ENCODE assay signal across 8 mouse cellular contexts in the genomic region with DNA sequence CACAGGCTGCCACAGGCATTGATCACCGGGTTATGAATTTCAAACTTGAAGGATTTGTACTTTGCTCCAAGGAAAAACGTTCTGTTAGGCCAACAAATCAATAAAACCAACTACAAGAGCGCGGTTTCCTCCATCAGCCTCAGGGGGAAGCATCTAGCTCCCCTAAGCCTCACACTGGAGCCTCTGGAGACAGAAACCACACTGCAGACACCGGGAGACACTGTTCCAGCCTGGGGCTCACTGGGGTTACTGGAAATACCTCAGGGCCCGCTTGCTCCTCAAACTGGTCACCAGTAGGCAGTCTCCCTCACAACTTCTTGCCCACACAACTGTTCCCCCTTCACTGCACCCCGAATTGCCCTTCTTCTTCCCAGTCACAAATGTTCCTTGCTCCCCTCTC. TPM values are rescaled to one million over a fixed set of nuclear protein-coding genes. Genes with fewer than 3 reads are reported as not detected.
DNase-seq lines count a peak whose midpoint lies in the region; ATAC-seq and TF ChIP-seq lines count a peak whose summit lies in the region.

No protein-coding gene starts in this region.

- H3K36me3 ChIP-seq in heart, embryonic 10.5 days: no peaks in the 10 kb centered on the region
- H3K36me3 ChIP-seq in ES-Bruce4 (ENCODE audit: control insufficient read depth, insufficient read depth, low read length, poor library complexity, severe bottlenecking): no peaks in the 10 kb centered on the region
- H3K36me3 ChIP-seq in forebrain, embryonic 14.5 days (ENCODE audit: control insufficient read depth, insufficient read depth, low read length): no peaks in the 10 kb centered on the region
- H3K36me3 ChIP-seq in liver, embryonic 14.5 days (replicated peaks; ENCODE audit: control insufficient read depth, insufficient read depth, low read depth): no peaks in the 10 kb centered on the region

- H3K27me3 ChIP-seq in heart, embryonic 10.5 days (ENCODE audit: insufficient read depth, poor library complexity, severe bottlenecking): peaks cover 34% of the 10 kb centered on the region
- H3K27me3 ChIP-seq in ES-Bruce4 (ENCODE audit: control insufficient read depth, insufficient read depth, low read length, poor library complexity, severe bottlenecking): no peaks in the 10 kb centered on the region
- H3K27me3 ChIP-seq in forebrain, embryonic 14.5 days (replicated peaks; ENCODE audit: control insufficient read depth, insufficient read depth, low read length): no peaks in the 10 kb centered on the region
- no peaks in the 10 kb centered on the region; the same call in none of the 2 replicates for H3K27me3 ChIP-seq in liver, embryonic 14.5 days (ENCODE audit: control insufficient read depth, insufficient read depth, low read length)

- TF ChIP-seq EP300 in ES-Bruce4 (IDR thresholded peaks at IDR 0.05; ENCODE audit: insufficient read depth, low read depth, low read length): no peak
- TF ChIP-seq EP300 in liver, embryonic 14.5 days (IDR thresholded peaks at IDR 0.05; ENCODE audit: low read depth): no peak

- TF ChIP-seq CTCF in ES-Bruce4 (IDR thresholded peaks at IDR 0.05; ENCODE audit: low read depth, low read length): no peak
- no peak for TF ChIP-seq CTCF in liver, embryonic 14.5 days (IDR thresholded peaks at IDR 0.05; ENCODE audit: low read depth)

- H3K4me1 ChIP-seq in heart, embryonic 10.5 days: peaks cover 37% of the 10 kb centered on the region
- H3K4me1 ChIP-seq in ES-Bruce4 (ENCODE audit: control insufficient read depth, insufficient read depth, low read length): peaks cover 6% of the 10 kb centered on the region
- peaks cover 46% of the 10 kb centered on the region for H3K4me1 ChIP-seq in forebrain, embryonic 14.5 days (ENCODE audit: control insufficient read depth, insufficient read depth, low read length)
- no peaks in the 10 kb centered on the region; a peak in 1 of 4 replicates for H3K4me1 ChIP-seq in liver, embryonic 14.5 days (replicated peaks; ENCODE audit: control insufficient read depth in 2 of 2, insufficient read depth in 2 of 2, low read length in 1 of 2)

- 22% methylated on average over 7 of the region's 7 CpGs for WGBS in heart, embryonic 10.5 days
- WGBS in forebrain, embryonic 14.5 days: 11% methylated on average over 7 of the region's 7 CpGs
- WGBS in liver, embryonic 14.5 days (ENCODE audit: insufficient replicate concordance): 24% methylated on average over 7 of the region's 7 CpGs

- no peak for DNase-seq in heart, embryonic 10.5 days (ENCODE audit: low spot score)
- no peak for DNase-seq in heart, adult 11 months
- DNase-seq in forebrain, embryonic 14.5 days (ENCODE audit: low spot score): peak; percentile 51
- no peak for DNase-seq in liver, embryonic 14.5 days (ENCODE audit: low read depth in 3 of 3, low spot score in 3 of 3)
- no peak for DNase-seq in B cell, adult 2 months
- no peak for DNase-seq in thymus, postnatal 36 days

- TF ChIP-seq POLR2A in ES-Bruce4 (IDR thresholded peaks at IDR 0.05; ENCODE audit: insufficient read depth, low read length): no peak

- peak overlapping the region; percentile 69 for H3K4me3 ChIP-seq in heart, embryonic 10.5 days
- peak overlapping the region; percentile 32 for H3K4me3 ChIP-seq in ES-Bruce4 (ENCODE audit: low read depth, low read length)
- peak overlapping the region; percentile 45 for H3K4me3 ChIP-seq in forebrain, embryonic 14.5 days (ENCODE audit: low read depth, low read length)
- H3K4me3 ChIP-seq in liver, embryonic 14.5 days (ENCODE audit: insufficient read depth in 1 of 2, low read depth in 2 of 2, low read length in 2 of 2): 0 out of 4 replicates have a peak overlapping the region, but pooled peaks of 1 of the 2 experiments have one; percentile 20

- H3K27ac ChIP-seq in heart, embryonic 10.5 days: peak overlapping the region; percentile 92
- no peak overlapping the region for H3K27ac ChIP-seq in ES-Bruce4 (ENCODE audit: insufficient read depth, low read length)
- peak overlapping the region; percentile 95 for H3K27ac ChIP-seq in forebrain, embryonic 14.5 days (ENCODE audit: low read depth, low read length)
- H3K27ac ChIP-seq in liver, embryonic 14.5 days: no peak overlapping the region

- H3K4me2 ChIP-seq in forebrain, embryonic 14.5 days (ENCODE audit: low read length): peak overlapping the region; percentile 95
- peak overlapping the region; percentile 69; the same call in 1 of the 2 replicates for H3K4me2 ChIP-seq in liver, embryonic 14.5 days (ENCODE audit: low read depth)

- H3K9me3 ChIP-seq in heart, embryonic 10.5 days: no peaks in the 10 kb centered on the region
- no peaks in the 10 kb centered on the region for H3K9me3 ChIP-seq in ES-Bruce4 (replicated peaks; ENCODE audit: control insufficient read depth, insufficient read depth, low read length, poor library complexity, severe bottlenecking)
- no peaks in the 10 kb centered on the region for H3K9me3 ChIP-seq in forebrain, embryonic 14.5 days (replicated peaks; ENCODE audit: control insufficient read depth, low read length)
- H3K9me3 ChIP-seq in liver, embryonic 14.5 days (ENCODE audit: control insufficient read depth, low read length): no peaks in the 10 kb centered on the region

- peak overlapping the region; percentile 77; the same call in 1 of the 2 replicates for H3K9ac ChIP-seq in ES-Bruce4 (ENCODE audit: low read depth, poor library complexity, severe bottlenecking)
- peak overlapping the region; percentile 75 for H3K9ac ChIP-seq in forebrain, embryonic 14.5 days (ENCODE audit: low read length)
- H3K9ac ChIP-seq in liver, embryonic 14.5 days (replicated peaks): no peak overlapping the region

- peak; percentile 21; the same call in 1 of the 2 replicates for ATAC-seq in forebrain, embryonic 14.5 days
- no peak for ATAC-seq in liver, embryonic 14.5 days (ENCODE audit: insufficient read depth)
- no peak for ATAC-seq in monocyte, adult 5-6 weeks (replicated peaks; ENCODE audit: insufficient number of reproducible peaks, low FRiP score, low TSS enrichment, poor library complexity, severe bottlenecking)

RNA-seq across cellular contexts. Expression of gene Dnah2, which starts 3.0 kb away (rescaled TPM):
- polyA plus RNA-seq in heart, embryonic 10.5 days (2016; fragmentation: Nextera tagmentation; extraction: Ambion mirVana): 0.18 and 0.95 TPM in 2 replicates
- 1.2 and 2.0 TPM in 2 replicates for polyA plus RNA-seq in ES-Bruce4 (2011; ENCODE audit: insufficient read depth, insufficient read length, low read depth, missing spikeins)
- 2.7 and 3.8 TPM in 2 replicates for polyA plus RNA-seq in forebrain, embryonic 14.5 days (2014; fragmentation: Nextera tagmentation; extraction: Ambion mirVana)
- polyA plus RNA-seq in liver, embryonic 14.5 days (2012; rRNA removed): 0.03 TPM in 2 replicates
- polyA plus RNA-seq in liver, embryonic 14.5 days (2014; fragmentation: Nextera tagmentation; extraction: Ambion mirVana): 0.01 TPM in 2 replicates
- total RNA-seq in monocyte, adult 5-6 weeks (2017): 1.4 to 6.4 TPM (median 4.7 TPM) in 3 replicates

RNA-seq across cellular contexts. Expression of gene Efnb3, which starts 14.0 kb away (rescaled TPM):
- 61.0 and 89.9 TPM in 2 replicates for polyA plus RNA-seq in heart, embryonic 10.5 days (2016; fragmentation: Nextera tagmentation; extraction: Ambion mirVana)
- polyA plus RNA-seq in ES-Bruce4 (2011; ENCODE audit: insufficient read depth, insufficient read length, low read depth, missing spikeins): 3.9 and 4.0 TPM in 2 replicates
- polyA plus RNA-seq in forebrain, embryonic 14.5 days (2014; fragmentation: Nextera tagmentation; extraction: Ambion mirVana): 38.6 and 48.2 TPM in 2 replicates
- polyA plus RNA-seq in liver, embryonic 14.5 days (2012; rRNA removed): 1.0 TPM in 2 replicates
- 0.13 and 0.14 TPM in 2 replicates for polyA plus RNA-seq in liver, embryonic 14.5 days (2014; fragmentation: Nextera tagmentation; extraction: Ambion mirVana)
- 0.49 to 0.96 TPM in 2 of 3 replicates, not detected in the other for total RNA-seq in monocyte, adult 5-6 weeks (2017)

RNA-seq across cellular contexts. Expression of gene Wrap53, which starts 34.1 kb away (rescaled TPM):
- 27.2 and 32.4 TPM in 2 replicates for polyA plus RNA-seq in heart, embryonic 10.5 days (2016; fragmentation: Nextera tagmentation; extraction: Ambion mirVana)
- polyA plus RNA-seq in ES-Bruce4 (2011; ENCODE audit: insufficient read depth, insufficient read length, low read depth, missing spikeins): 10.3 and 17.8 TPM in 2 replicates
- polyA plus RNA-seq in forebrain, embryonic 14.5 days (2014; fragmentation: Nextera tagmentation; extraction: Ambion mirVana): 24.6 and 29.3 TPM in 2 replicates
- polyA plus RNA-seq in liver, embryonic 14.5 days (2012; rRNA removed): 10.8 and 12.7 TPM in 2 replicates
- 14.8 and 16.1 TPM in 2 replicates for polyA plus RNA-seq in liver, embryonic 14.5 days (2014; fragmentation: Nextera tagmentation; extraction: Ambion mirVana)
- 2.8 to 9.4 TPM (median 3.8 TPM) in 3 replicates for total RNA-seq in monocyte, adult 5-6 weeks (2017)

RNA-seq across cellular contexts. Expression of gene Trp53, which starts 34.2 kb away (rescaled TPM):
- 104 and 161 TPM in 2 replicates for polyA plus RNA-seq in heart, embryonic 10.5 days (2016; fragmentation: Nextera tagmentation; extraction: Ambion mirVana)
- polyA plus RNA-seq in ES-Bruce4 (2011; ENCODE audit: insufficient read depth, insufficient read length, low read depth, missing spikeins): 230 and 277 TPM in 2 replicates
- 111 and 113 TPM in 2 replicates for polyA plus RNA-seq in forebrain, embryonic 14.5 days (2014; fragmentation: Nextera tagmentation; extraction: Ambion mirVana)
- polyA plus RNA-seq in liver, embryonic 14.5 days (2012; rRNA removed): 68.7 and 76.7 TPM in 2 replicates
- polyA plus RNA-seq in liver, embryonic 14.5 days (2014; fragmentation: Nextera tagmentation; extraction: Ambion mirVana): 61.2 and 66.4 TPM in 2 replicates
- total RNA-seq in monocyte, adult 5-6 weeks (2017): 11.9 to 26.9 TPM (median 24.5 TPM) in 3 replicates

RNA-seq across cellular contexts. Expression of gene Atp1b2, which starts 59.8 kb away (rescaled TPM):
- 15.6 and 24.1 TPM in 2 replicates for polyA plus RNA-seq in heart, embryonic 10.5 days (2016; fragmentation: Nextera tagmentation; extraction: Ambion mirVana)
- polyA plus RNA-seq in ES-Bruce4 (2011; ENCODE audit: insufficient read depth, insufficient read length, low read depth, missing spikeins): 20.4 and 24.0 TPM in 2 replicates
- polyA plus RNA-seq in forebrain, embryonic 14.5 days (2014; fragmentation: Nextera tagmentation; extraction: Ambion mirVana): 22.0 and 31.5 TPM in 2 replicates
- polyA plus RNA-seq in liver, embryonic 14.5 days (2012; rRNA removed): 20.6 and 25.2 TPM in 2 replicates
- polyA plus RNA-seq in liver, embryonic 14.5 days (2014; fragmentation: Nextera tagmentation; extraction: Ambion mirVana): 21.3 and 29.8 TPM in 2 replicates
- total RNA-seq in monocyte, adult 5-6 weeks (2017): not detected in 3 replicates

Comparison
In these comparisons a context has a peak if more than half of its experiments do, and no peak if none do; other contexts are left out.
1. H3K27ac ChIP-seq: peak in heart, embryonic 10.5 days (single experiment) and forebrain, embryonic 14.5 days (single experiment); none in ES-Bruce4 (single experiment) and liver, embryonic 14.5 days (single experiment).